Mouse (Mus musculus) T-cell, adult 2 months (primary cell): ENCODE measurements around the gene Pif1.

Source experiments
- DNase-seq: peaks from one replicate; pipeline ENCODE4 v3.0.0; 2022; ENCODE audit warnings: low spot score

Pif1 gene

GRCm38 (mm10) chr9:65586406-65587269 lies at the start of gene Pif1:
TSS of gene Pif1 (plus strand) at chr9:65587160.
- DNase-seq, result peak; percentile 73

DNA sequence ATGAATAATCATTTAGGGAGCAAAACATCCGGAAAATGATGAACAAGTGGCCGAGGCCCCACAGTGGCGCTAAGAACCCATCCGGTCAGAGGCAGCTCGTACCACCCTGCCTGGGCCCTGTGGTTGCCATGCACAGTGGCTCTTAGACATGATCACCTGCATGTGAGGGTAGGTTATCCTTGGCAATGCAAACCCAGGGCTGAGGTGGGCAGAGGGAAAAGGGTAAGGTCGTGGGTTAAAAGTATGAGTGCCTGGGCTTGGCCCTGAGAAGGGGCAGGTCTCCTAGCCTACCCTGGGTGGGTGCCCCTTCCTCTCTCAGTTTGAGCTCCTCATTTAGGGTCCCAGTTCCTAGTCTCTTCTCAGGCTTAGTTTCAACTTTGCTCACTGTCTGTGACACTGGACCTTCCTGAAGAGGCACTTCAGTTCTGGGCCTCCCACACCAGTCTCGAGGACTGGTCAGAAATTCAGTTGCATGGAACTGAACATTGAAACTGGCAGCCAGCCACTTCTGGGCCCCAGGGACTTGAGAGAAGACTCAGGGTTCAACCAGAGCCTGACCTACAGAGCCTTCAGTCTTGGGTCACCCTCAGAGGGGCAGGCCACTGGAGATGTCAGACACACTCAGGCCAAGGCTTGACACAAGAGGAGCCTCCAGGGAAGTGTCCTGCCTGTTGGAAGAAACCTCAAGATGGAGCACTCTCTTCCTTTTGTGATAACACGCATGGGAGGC lies 48.9 kb upstream of the Pif1 start:
- DNase-seq, result no peak

DNA sequence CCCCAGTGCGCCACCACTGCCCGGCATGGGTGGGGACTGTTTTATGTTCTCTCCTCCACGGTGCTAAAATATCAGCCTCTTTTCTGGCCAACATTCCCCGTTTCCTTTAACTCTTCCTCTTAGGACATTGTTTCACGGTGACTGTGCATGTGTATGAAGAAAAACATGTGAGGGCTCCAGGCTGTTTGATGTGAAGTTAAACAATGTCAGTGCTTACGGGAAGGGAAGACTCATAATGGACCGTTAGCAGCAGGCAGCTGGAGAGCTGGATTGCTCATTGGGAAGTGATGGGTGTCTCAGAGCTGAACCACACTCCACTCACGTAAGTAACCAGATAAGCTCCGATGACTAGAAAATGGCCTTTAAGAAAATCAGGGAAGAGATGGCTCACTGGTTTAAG lies 47.3 kb upstream of the Pif1 start:
- DNase-seq, result no peak

GRCm38 (mm10) chr9:65541126-65542068 lies 45.6 kb upstream of the Pif1 start:
- DNase-seq, result peak; percentile 83

GRCm38 (mm10) chr9:65542111-65542524 lies 44.8 kb upstream of the Pif1 start:
- DNase-seq, result no peak

DNA sequence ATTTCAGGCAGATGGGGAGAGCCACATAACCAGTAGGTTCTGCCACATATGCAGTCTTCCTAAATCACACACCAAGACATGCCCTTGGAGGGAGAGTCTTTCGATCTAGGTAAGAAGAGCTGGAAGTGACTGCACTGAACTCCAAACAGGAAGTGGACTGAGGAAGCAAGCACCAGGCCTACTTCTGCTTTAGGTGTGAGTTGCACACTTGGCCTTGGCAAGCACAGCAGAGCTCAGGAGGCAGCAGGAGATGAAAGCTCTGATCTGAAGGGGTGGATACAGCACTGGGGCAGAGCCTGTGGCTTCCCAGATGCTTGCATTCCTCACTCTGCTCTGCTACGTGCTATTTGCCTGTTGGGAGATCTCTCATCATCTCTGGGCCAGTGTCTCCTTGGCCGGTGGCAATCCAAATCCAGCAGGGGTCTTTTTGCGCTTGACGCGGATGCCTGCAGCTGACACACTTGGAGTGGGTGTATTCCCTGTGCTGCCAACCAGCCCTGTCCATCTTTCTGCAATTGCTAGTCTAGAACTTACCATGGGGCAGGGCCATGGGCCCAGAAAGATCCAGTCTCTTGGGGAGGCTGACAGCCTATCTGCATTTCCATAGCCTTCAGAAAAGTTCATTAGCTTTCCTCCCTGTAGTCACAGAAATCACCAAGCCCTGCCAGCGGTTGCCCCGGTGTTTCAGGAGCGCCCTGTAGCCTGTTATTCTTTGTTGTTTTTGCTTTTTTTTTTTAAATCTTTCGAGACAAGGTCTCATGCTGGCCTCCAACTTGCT lies 41.1 kb upstream of the Pif1 start:
- no peak for DNase-seq

- DNase-seq, result no peak
Measured at GRCm38 (mm10) chr9:65546413-65546695, 40.6 kb upstream of the Pif1 start.

GRCm38 (mm10) chr9:65547111-65547510 lies 39.8 kb upstream of the Pif1 start:
- DNase-seq, result no peak

- no peak for DNase-seq
Measured at GRCm38 (mm10) chr9:65547844-65548243, 39.1 kb upstream of the Pif1 start.

- DNase-seq, result no peak
Measured at GRCm38 (mm10) chr9:65548311-65548710, 38.6 kb upstream of the Pif1 start.

GRCm38 (mm10) chr9:65549139-65549538 lies 37.8 kb upstream of the Pif1 start:
- DNase-seq, result no peak

DNA sequence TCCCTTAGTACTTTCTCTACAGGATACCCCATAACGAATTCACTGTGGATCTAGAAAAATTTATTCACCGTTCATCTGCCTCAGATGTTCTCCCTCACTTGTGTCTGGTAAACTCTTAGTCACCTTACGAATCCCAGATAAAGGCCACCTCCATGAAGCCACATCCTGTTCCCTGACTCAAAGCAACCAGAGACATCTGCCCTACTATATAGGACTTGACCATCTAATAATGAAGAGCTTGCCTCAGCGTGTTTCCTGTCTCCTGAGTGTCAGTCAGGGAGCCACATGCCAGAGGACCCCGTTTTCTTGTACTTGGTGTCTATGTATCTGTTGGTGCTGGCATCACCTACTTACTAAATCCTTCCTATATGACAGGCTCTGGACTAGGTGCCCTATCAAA lies 37.3 kb upstream of the Pif1 start:
- no peak for DNase-seq

DNA sequence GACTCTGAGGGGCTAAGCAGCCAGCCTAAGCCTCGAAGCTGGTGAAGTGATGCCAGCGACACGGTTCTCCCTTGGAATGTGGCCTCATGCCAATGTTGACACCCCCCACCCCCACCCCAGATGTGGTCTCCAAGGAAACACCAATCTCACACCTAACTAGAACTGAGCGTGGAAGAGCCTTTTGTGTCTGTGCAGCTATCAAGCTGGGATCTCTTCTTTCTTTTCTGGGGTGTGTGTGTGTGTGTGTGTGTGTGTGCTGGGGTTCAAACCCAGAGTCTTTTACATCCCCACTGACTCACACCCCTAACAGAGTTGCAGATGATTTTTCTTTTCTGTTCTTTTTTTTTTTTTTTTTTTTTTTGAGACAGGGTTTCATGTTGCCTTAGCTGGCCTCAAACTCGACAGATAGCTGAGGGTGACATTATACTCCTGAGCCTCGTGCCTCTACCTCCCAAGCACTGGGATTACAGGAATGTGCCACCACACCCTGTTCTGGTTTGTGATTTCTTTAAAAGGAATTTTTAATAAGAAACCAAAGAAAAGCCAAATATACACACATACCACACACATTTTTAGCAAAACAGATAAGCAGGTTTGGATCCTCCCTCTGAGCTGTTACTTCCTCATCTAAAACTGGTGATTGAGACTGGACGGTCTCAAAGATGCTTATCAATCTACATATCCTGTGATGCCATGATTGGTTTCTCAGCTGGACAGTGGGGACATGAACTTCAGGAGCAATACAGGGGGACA lies 36.7 kb upstream of the Pif1 start:
- DNase-seq, result no peak

GRCm38 (mm10) chr9:65551035-65551434 lies 35.9 kb upstream of the Pif1 start:
- DNase-seq, result peak; percentile 78

DNA sequence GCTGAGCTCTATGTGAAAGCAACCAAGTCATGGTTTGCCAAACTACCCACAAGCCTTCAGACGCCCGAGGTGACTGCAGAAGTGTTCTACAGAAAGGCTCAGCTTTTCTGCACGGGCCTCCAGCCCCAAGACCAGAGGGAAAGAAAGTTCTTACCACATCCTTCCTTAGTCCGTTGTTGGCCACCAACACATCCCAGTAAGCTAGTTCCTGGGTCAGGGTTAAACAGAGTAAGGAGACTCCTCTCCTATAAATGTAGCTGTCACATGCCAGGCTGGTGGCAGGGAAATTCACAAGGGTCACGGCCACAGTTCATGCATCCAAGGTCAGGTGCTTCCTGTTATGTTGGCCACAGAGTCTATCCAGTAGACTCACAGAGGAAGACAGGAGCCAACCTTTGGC lies 34.8 kb upstream of the Pif1 start:
- peak; percentile 28 for DNase-seq

DNA sequence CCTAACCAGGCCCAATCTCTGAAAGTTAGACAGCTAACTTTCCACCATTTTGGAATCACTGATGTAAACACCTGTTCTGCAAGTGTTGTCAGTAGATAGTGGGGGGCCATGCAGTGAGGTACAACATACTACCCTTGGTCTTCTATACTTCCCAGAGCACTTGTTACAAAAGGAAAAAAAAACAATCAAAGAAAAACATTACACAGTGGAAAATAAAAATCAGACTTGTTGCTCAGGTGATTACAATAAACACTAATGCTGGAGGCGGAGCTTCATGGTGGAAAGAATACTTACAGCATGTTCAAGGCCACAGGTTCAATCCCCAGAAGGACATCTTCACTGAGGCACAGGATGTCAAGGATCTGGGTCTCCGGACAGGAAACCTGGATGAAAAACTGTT lies 34.2 kb upstream of the Pif1 start:
- DNase-seq, result no peak

DNA sequence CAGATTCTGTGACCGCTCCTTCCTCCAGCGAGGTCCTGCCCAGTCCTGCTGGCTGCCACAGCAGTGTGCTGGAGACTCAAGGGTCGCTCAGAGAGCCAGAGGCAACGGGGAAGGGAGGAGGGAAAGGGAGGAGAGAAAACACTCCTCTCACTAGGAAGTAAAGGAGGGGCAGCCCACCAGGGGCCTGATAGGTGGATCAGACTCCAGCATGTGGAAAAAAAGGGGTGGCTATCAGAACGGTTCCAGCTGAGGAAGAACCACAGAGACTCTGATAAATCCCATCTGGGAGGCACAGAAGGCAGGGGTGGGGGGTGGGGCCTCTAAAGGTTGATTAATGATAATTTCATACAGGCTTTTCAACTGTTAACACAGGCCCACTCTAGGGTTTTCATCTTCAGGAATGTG lies 32.0 kb upstream of the Pif1 start:
- no peak for DNase-seq

DNA sequence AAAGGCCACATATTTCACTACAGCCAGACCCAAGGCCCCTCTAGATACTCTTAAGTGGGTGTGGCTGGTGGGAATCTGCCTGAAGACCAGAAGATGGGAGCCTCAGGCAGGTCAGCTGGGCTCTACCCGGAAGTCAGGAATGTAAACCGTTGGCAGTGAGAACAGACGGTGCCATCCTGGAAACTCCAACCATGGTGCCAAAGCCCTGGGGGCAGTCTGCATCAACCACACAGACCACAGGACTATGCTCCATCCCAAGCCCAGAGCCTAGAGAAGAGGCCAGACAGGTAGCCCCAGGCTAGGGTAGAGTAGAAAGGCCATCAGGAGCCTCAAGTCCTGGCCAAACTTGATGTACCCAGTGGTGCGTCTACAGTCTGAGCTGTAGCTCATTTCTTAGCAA lies 31.3 kb upstream of the Pif1 start:
- DNase-seq, result no peak

GRCm38 (mm10) chr9:65556349-65556748 lies 30.6 kb upstream of the Pif1 start:
- no peak for DNase-seq

DNA sequence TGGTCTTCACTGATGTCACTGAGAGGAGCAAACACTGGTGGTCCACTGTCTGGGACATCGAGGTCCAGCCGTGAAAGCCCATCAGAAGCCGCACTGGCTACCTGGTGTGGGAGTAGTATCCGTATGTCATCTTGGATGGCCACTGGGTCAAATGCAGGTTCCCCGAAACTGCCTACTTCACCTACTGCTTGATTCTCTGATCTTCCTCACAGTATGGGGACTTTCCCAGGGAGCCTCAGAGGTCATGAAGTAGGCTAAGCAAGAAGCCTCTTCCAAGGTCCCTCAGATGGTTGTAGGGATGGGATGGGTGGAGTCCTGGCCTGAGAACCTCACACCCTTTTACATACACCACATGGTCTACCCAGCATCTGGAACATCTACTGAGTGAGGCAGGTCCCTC lies 30.0 kb upstream of the Pif1 start:
- DNase-seq, result no peak

DNA sequence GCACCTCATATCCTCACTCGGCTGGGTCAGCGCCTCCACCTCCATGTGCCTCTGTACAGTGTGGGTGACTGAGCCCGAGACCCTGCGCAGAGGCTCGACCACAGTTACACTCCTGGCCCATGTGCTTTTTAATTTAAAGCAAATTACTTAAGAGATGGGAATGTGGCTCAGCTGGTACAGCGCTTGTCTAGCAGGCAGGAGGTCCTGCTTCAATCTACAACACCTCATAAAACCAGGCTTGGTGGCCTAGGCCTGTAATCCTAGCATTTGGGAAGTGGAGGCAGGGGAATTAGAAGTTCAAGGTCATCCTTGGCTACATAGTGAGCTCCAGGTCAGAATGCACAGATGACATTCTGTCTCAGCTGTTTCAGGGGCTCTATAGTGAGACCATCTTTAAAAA lies 28.2 kb upstream of the Pif1 start:
- DNase-seq, result no peak
